Mouse (Mus musculus) heart, embryonic 16.5 days (tissue): ENCODE data around the gene Fbxl19. TPM values are rescaled to one million over a fixed set of nuclear protein-coding genes. Genes with fewer than 3 reads are reported as not detected.

Experiments used
- ATAC-seq: fragments of 200-750 bp; cut with Nextera tagmentation; replicated peaks from 2 replicates; pipeline ENCODE4 v1.8.0; 2017; ENCODE audit warnings: moderate number of reproducible peaks; ENCODE audit not compliant: insufficient read depth, low FRiP score; ENCODE audit errors: extremely low read depth
- H3K27ac ChIP-seq: fragments of 300-500 bp; sonication (generic); 2 replicates; pipeline ENCODE4 v1.5.1; 2014; ENCODE audit warnings: mild to moderate bottlenecking, low read length, control low read depth, moderate library complexity
- H3K27me3 ChIP-seq: fragments of 300-500 bp; sonication (generic); 2 replicates; pipeline ENCODE4 v1.6.1; 2014; ENCODE audit warnings: low read length, mixed read lengths; ENCODE audit not compliant: control insufficient read depth, insufficient read depth
- H3K36me3 ChIP-seq: fragments of 300-500 bp; sonication (generic); 2 replicates; pipeline ENCODE4 v1.6.1; 2014; ENCODE audit not compliant: control insufficient read depth, insufficient read depth
- H3K4me1 ChIP-seq: fragments of 300-500 bp; sonication (generic); 2 replicates; pipeline ENCODE4 v1.6.1; 2014; ENCODE audit warnings: low read length, mixed read lengths; ENCODE audit not compliant: control insufficient read depth, insufficient read depth
- H3K4me2 ChIP-seq: fragments of 300-500 bp; sonication (generic); 2 replicates; pipeline ENCODE4 v1.6.1; 2014; ENCODE audit warnings: low read depth, mild to moderate bottlenecking, control low read depth, low read length
- H3K4me3 ChIP-seq: fragments of 300-500 bp; sonication (generic); 2 replicates; pipeline ENCODE4 v1.5.1; 2014; ENCODE audit warnings: mild to moderate bottlenecking, control low read depth, low read length
- H3K9ac ChIP-seq: fragments of 300-500 bp; sonication (generic); 2 replicates; pipeline ENCODE4 v1.6.1; 2014; ENCODE audit warnings: low read length, control low read depth
- H3K9me3 ChIP-seq: fragments of 300-500 bp; sonication (generic); replicated peaks from 2 replicates; pipeline ENCODE4 v1.6.1; 2016; ENCODE audit warnings: low read length; ENCODE audit not compliant: control insufficient read depth
- WGBS: fragments of 180-500 bp; shearing (Covaris S2); extraction: QIAGEN DNeasy Blood & Tissue Kit; methylation state at CpG from one replicate; pipeline ENCODE4 v1.1.7; 2014; 5-methylcytosine and 5-hydroxymethylcytosine counted together
- polyA plus RNA-seq: library from polyadenylated mRNA; unstranded; fragments of >200 nt; fragmentation: Nextera tagmentation; extraction: Ambion mirVana; gene quantifications from 2 replicates; pipeline ENCODE4 v1.2.1, GENCODE M21; 2015

Fbxl19 gene
- polyA plus RNA-seq: 1.3 and 2.1 TPM in 2 replicates

GRCm38 (mm10) chr7:127744366-127745045, at the start of gene Fbxl19:
Gene Fbxl19 (plus strand): TSS chr7:127744543.
- Histone ChIP-seq H3K9me3 (no peaks in the 10 kb centered on the region; the same call in 1 of the 2 replicates), H3K4me1 (peaks cover 7% of the 10 kb centered on the region), H3K27me3 (no peaks in the 10 kb centered on the region), H3K36me3 (peaks cover 4% of the 10 kb centered on the region), H3K4me3 (peak within 1 kb of the TSS; percentile 63), H3K4me2 (peak within 1 kb of the TSS; percentile 98), H3K9ac (peak within 1 kb of the TSS; percentile 82), H3K27ac (peak within 1 kb of the TSS; percentile 93)
- under 1% methylated on average over 26 of the region's 26 CpGs for WGBS
- ATAC-seq: no peak

DNA sequence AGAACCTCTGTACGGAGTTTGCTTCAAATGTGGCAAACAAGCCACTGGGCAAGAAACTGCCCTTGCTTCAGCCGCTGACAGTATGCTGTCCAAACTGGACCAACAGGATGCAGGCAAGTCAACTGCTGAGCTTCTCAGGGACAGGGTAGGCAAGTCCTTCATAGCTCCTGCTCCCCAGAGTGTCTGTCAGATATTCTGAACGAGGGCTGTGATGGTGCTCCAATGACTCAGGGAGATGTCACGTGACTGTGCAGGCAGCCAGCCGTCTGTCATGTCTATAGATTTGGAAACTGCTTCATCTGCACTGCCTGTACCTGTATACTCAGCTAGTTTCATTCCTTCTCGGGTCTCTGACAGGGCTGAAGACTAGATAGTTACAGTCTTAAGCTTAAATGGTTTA, 45.4 kb upstream of the Fbxl19 start:
- Histone ChIP-seq H3K4me1 (no peaks in the 10 kb centered on the region), H3K4me2 (no peak overlapping the region), H3K27ac (no peak overlapping the region), H3K36me3 (peaks cover 14% of the 10 kb centered on the region), H3K4me3 (no peak overlapping the region), H3K9me3 (no peaks in the 10 kb centered on the region), H3K9ac (no peak overlapping the region), H3K27me3 (no peaks in the 10 kb centered on the region)
- 68% methylated on average over 6 of the region's 6 CpGs for WGBS
- ATAC-seq: no peak

GRCm38 (mm10) chr7:127700712-127701331, 43.5 kb upstream of the Fbxl19 start:
- Histone ChIP-seq H3K27ac (no peak overlapping the region), H3K9ac (no peak overlapping the region), H3K4me2 (no peak overlapping the region), H3K27me3 (no peaks in the 10 kb centered on the region), H3K36me3 (peaks cover 22% of the 10 kb centered on the region), H3K4me1 (no peaks in the 10 kb centered on the region), H3K4me3 (no peak overlapping the region), H3K9me3 (no peaks in the 10 kb centered on the region)
- no peak for ATAC-seq
- WGBS: 64% methylated on average over 3 of the region's 3 CpGs

DNA sequence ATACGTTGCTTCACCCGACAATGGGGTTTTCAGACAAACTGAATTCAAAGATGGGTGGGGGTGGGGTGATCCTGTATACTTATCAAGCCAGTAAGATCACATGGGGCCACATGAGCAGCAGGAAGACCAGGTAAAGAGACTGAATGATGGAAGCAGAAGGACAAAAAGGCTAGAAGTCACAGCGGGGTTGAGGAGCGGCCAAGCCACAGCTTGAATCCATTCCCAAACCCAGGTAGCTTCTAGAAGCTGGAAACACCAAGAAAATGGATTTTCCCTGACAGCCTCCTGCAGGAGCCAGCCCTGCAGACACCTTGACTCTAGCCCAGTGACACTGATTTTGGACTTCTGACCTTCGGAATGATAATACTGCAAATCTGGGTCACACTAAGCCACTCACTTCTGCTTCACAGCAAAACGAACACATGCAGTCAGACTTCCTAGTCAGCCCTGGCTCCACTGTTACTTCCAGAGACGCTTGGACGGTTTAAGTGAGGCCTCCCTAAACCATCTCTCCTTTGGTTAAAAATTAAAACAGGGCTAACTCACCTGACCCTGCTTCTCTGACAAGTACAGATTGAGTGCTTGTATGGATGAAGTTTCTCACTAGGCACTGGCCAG, 40.7 kb upstream of the Fbxl19 start:
- H3K4me3 ChIP-seq: no peak overlapping the region
- peaks cover 27% of the 10 kb centered on the region for H3K36me3 ChIP-seq
- no peak overlapping the region for H3K4me2 ChIP-seq
- H3K27ac ChIP-seq: no peak overlapping the region
- H3K9me3 ChIP-seq: no peaks in the 10 kb centered on the region
- WGBS: 91% methylated on average over 8 of the region's 8 CpGs
- peaks cover 11% of the 10 kb centered on the region for H3K4me1 ChIP-seq
- H3K9ac ChIP-seq: no peak overlapping the region
- ATAC-seq: no peak
- no peaks in the 10 kb centered on the region for H3K27me3 ChIP-seq

DNA sequence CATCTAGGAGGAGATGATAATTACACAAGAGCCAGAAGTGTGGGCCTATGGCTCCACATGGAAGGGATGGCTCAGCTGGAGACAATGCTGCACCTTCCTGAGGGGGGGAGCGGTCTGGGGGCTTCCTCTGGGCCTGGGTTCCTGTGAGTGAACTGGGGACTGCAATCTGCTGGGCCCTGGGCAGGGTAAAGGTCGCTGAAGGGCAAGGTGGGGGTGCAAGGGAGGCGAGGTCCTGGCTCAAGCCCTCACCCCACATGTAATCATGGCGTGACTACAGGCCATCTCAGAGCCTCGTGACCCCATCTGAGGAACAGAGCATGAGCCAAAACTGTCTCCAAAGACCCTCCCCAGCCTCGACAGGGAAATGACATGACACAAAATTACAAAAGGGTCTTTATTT, 39.7 kb upstream of the Fbxl19 start:
- Histone ChIP-seq H3K27me3 (no peaks in the 10 kb centered on the region), H3K9me3 (no peaks in the 10 kb centered on the region), H3K27ac (no peak overlapping the region), H3K9ac (no peak overlapping the region), H3K4me3 (no peak overlapping the region), H3K4me2 (no peak overlapping the region), H3K36me3 (peaks cover 27% of the 10 kb centered on the region), H3K4me1 (peaks cover 17% of the 10 kb centered on the region)
- WGBS: 80% methylated on average over 6 of the region's 6 CpGs
- ATAC-seq: no peak

- H3K4me1 ChIP-seq: peaks cover 17% of the 10 kb centered on the region
- peaks cover 25% of the 10 kb centered on the region for H3K36me3 ChIP-seq
- H3K9ac ChIP-seq: no peak overlapping the region
- no peak overlapping the region for H3K27ac ChIP-seq
- no peaks in the 10 kb centered on the region for H3K9me3 ChIP-seq
- 80% methylated on average over 4 of the region's 4 CpGs for WGBS
- H3K27me3 ChIP-seq: no peaks in the 10 kb centered on the region
- ATAC-seq: no peak
- H3K4me3 ChIP-seq: no peak overlapping the region
- no peak overlapping the region for H3K4me2 ChIP-seq
Measured at GRCm38 (mm10) chr7:127705706-127706105, 38.6 kb upstream of the Fbxl19 start.

- ATAC-seq: no peak
Measured at GRCm38 (mm10) chr7:127707045-127707956, 37.0 kb upstream of the Fbxl19 start.

DNA sequence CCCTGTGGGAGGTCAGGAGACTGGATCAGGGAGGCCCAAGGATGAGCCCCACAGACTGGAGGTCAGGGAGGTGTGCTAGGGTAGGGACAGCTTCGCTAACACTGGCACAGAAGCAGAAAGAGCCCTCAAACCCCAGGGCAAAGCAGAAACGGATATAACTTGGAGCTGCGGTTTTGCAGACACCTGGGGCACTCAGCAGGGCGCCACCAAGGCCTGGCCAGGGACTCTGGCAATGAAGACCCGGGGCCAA, 36.5 kb upstream of the Fbxl19 start:
- H3K4me1 ChIP-seq: peaks cover 28% of the 10 kb centered on the region
- H3K4me3 ChIP-seq: peak overlapping the region; percentile 82
- H3K4me2 ChIP-seq: peak overlapping the region; percentile 84
- WGBS: 1% methylated on average over 5 of the region's 5 CpGs
- H3K9me3 ChIP-seq: no peaks in the 10 kb centered on the region
- H3K9ac ChIP-seq: peak overlapping the region; percentile 93
- H3K27ac ChIP-seq: peak overlapping the region; percentile 98
- no peak for ATAC-seq
- H3K27me3 ChIP-seq: no peaks in the 10 kb centered on the region
- H3K36me3 ChIP-seq: peaks cover 24% of the 10 kb centered on the region

More at GRCm38 (mm10) chr7:127707045-127707956, 37.0 kb upstream of the Fbxl19 start:
- H3K36me3 ChIP-seq: peaks cover 25% of the 10 kb centered on the region
- 31% methylated on average over 22 of the region's 22 CpGs for WGBS
- peak overlapping the region; percentile 82 for H3K4me3 ChIP-seq
- peaks cover 23% of the 10 kb centered on the region for H3K4me1 ChIP-seq
- no peaks in the 10 kb centered on the region for H3K27me3 ChIP-seq
- no peaks in the 10 kb centered on the region for H3K9me3 ChIP-seq
- H3K27ac ChIP-seq: peak overlapping the region; percentile 98
- peak overlapping the region; percentile 84 for H3K4me2 ChIP-seq
- peak overlapping the region; percentile 93 for H3K9ac ChIP-seq
